Mouse (Mus musculus) myocyte (in vitro differentiated cells): ENCODE results near the gene Pgm5.

Source experiments
- CEBPB ChIP-seq: IDR thresholded peaks from 2 replicates; pipeline ENCODE4 v1.6.1; 2011; ENCODE audit warnings: mild to moderate bottlenecking, moderate library complexity; ENCODE audit not compliant: poor library complexity, insufficient read depth, severe bottlenecking
- E2F4 ChIP-seq: IDR thresholded peaks from one replicate; pipeline ENCODE4 v1.6.1; 2011; ENCODE audit warnings: mild to moderate bottlenecking, control low read depth, moderate library complexity; ENCODE audit not compliant: insufficient read depth
- MAX ChIP-seq: IDR thresholded peaks from one replicate; pipeline ENCODE4 v1.6.1; 2011; ENCODE audit warnings: low read depth, mild to moderate bottlenecking, control low read depth
- MYOD1 ChIP-seq, 3 experiments: IDR thresholded peaks; one replicate each; pipeline ENCODE4 v1.6.1; 2011; ENCODE audit warnings: control low read depth in 2 of 3, low read depth in 2 of 3, mild to moderate bottlenecking in 2 of 3, moderate library complexity in 1 of 3; ENCODE audit not compliant: insufficient read length in 2 of 3, control insufficient read depth in 1 of 3
- MYOG ChIP-seq, 3 experiments: IDR thresholded peaks; one replicate each; pipeline ENCODE4 v1.6.1; 2011; ENCODE audit warnings: control low read depth in 2 of 3, low read depth in 2 of 3, mild to moderate bottlenecking in 2 of 3; ENCODE audit not compliant: insufficient read length in 2 of 3, control insufficient read depth in 1 of 3, insufficient read depth in 1 of 3
- POLR2A ChIP-seq: IDR thresholded peaks from one replicate; pipeline ENCODE4 v1.6.1; 2011; ENCODE audit warnings: low read depth, mild to moderate bottlenecking, control low read depth, moderate library complexity; ENCODE audit not compliant: insufficient read length
- POLR2AphosphoS2 ChIP-seq: IDR thresholded peaks from one replicate; pipeline ENCODE4 v1.6.1; 2011; ENCODE audit warnings: low read depth, control low read depth; ENCODE audit not compliant: insufficient read length
- REST ChIP-seq: IDR thresholded peaks from one replicate; pipeline ENCODE4 v1.6.1; 2011; ENCODE audit warnings: mild to moderate bottlenecking, control low read depth, moderate library complexity; ENCODE audit not compliant: insufficient read depth, insufficient read length
- SRF ChIP-seq: IDR thresholded peaks from one replicate; pipeline ENCODE4 v1.6.1; 2011; ENCODE audit warnings: low read depth; ENCODE audit not compliant: control insufficient read depth, insufficient read length
- TCF12 ChIP-seq: IDR thresholded peaks from one replicate; pipeline ENCODE4 v1.6.1; 2011; ENCODE audit warnings: mild to moderate bottlenecking, control low read depth; ENCODE audit not compliant: poor library complexity, insufficient read depth, severe bottlenecking
- USF1 ChIP-seq: IDR thresholded peaks from one replicate; pipeline ENCODE4 v1.6.1; 2011; ENCODE audit warnings: low read depth, mild to moderate bottlenecking, control low read depth, moderate library complexity

GRCm38 (mm10) chr19:24677242-24677984 is 184.2 kb downstream of the Pgm5 start:
- TF ChIP-seq POLR2A (no peak), MYOD1 (IDR thresholded peaks at IDR 0.05; ENCODE audit: control insufficient read depth in 1 of 3, insufficient read length in 2 of 3, low read depth in 2 of 3) (no peak), E2F4 (no peak), POLR2AphosphoS2 (no peak), CEBPB (no peak), TCF12 (no peak), USF1 (no peak), MAX (no peak), MYOG (IDR thresholded peaks at IDR 0.05; ENCODE audit: control insufficient read depth in 1 of 3, insufficient read depth in 1 of 3, insufficient read length in 2 of 3, low read depth in 2 of 3) (no peak), SRF (no peak), REST (no peak)
